Mouse (Mus musculus): Measurements from ENCODE around the gene Vps52.
"Not testable (repeated sequence)": the region's sequence is repeated elsewhere in the genome, so short reads cannot be mapped to it uniquely, and the experiment has no call there.

Vps52 gene

DNA sequence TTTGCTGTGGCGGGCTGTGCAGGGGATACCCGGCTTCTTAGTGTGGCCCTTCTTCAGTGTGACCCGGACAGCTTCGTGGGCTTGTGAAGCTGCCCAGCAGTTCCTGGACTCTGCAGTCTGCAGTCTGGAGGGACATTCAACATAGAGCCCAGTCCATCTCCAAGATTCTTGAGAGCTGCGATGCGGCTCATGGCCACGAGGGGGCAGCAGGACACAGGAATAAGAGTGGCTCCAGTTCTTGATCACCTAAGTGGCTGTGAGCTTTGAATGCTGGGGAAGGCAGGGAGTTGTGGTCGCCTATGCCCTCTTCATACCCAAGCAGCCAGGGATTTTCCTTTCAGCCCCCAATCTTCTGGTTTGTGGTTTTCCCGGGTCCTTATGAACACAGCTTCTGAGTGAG lies 12.9 kb downstream of the Vps52 start:
- peak; percentile 90 for DNase-seq (ENCODE audit: low spot score)

DNA sequence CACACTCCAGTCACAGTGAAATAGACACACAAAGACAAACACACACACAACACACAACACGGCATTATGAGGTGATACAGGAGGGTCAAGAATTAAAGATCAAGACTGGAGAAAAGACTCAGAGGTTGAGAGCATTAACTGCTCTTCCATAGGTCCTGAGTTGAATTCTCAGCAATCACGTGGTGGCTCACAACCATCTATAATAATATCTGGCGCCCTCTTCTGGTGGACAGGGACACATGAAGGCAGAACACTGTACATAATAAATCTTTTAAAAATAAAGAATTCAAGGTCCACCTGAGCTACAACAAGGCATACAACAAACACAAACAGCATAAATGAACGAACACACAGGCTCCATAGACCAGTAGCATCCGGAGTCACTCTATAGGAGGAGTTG lies 13.3 kb downstream of the Vps52 start:
- peak; percentile 80 for DNase-seq (ENCODE audit: low spot score)

DNA sequence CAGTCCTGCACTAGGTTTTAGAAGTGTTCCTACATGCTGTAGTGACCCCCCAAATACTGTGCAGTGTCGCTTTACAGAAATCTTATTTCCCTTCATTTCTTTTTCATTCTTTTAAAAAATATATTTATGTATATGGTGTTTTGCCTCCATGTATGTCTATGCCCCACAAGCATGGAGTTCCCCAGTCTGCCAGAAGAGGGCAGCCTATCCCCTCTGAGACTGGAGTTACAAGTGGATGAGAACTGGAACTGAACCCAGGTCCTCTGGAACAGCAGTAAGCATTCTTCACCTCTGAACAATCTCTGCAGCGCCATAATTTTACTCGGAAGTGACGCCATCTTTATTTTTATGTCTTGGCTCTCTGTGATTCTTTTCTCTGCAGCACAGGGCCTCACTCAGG lies 13.8 kb downstream of the Vps52 start:
- DNase-seq (ENCODE audit: low spot score), result no peak

DNA sequence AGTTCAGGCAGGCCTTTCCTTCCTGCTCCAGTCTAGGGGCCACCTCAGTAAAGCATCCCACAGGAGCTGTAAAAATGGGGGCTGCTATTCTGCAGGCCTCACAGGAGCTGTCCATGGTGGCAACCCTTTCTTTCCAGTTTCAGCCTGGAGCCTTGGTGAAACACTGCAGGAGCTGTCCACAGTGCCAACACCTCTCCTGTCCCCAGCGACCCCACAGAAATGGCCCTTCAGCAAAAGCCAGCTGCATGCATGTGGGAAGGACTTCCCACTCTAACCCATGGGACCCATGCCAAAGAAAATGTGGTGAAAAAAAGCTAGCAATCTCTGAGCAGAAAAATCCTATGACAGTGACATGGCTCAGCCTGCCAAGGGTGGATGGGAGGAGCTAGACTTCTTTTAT lies 17.1 kb downstream of the Vps52 start:
- DNase-seq (ENCODE audit: low spot score), result peak; percentile 71

DNA sequence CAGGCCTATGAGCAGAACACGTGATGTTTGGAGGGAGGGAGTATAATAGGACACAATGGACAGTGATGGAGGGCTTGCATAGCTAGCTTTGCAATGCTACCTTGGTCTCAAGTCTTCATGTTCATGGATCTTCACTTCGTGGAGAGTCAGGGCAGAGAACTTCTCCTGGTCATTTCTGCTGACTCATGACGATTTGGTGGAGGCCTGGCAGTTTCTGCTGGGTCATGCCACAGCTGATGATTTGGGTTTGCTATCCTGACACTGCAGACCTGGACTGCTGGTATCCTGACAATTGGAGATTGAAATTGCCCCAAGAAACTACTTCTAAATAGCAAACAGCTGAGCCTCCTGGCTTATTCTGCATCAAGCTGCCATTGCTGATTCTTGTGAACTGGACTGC lies 18.0 kb downstream of the Vps52 start:
- no peak for DNase-seq (ENCODE audit: low spot score)

DNA sequence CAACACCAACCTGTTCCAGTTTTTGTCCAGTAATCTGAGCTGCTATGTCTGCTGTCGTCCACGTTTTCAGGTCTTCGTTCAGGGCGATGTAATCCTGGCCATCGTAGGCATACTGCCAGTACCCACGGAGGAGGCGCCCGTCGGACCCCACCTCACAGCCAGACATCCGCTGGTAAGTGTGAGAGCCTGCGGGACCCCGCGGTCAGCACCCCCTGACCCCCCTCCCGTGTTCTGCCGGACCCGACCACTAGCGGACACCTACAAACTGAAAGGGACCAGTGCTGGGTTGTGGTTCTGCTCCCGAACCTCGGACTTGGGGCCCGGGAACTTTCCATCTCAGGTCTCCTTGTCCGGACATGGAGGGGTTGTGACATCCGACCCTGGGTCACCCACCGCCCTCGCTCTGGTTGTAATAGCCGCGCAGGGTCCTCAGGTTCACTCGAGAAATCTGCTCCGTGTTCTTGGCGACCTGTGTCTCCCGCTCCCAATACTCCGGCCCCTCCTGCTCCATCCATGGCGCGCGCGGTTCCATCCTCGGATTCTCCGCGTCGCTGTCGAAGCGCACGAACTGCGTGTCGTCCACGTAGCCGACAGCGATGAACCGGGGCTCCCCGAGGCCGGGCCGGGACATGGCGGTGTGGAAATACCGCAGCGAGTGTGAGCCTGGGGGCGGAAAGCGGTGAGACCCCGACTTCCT lies 22.4 kb downstream of the Vps52 start:
- no peak for DNase-seq (ENCODE audit: low spot score)

DNA sequence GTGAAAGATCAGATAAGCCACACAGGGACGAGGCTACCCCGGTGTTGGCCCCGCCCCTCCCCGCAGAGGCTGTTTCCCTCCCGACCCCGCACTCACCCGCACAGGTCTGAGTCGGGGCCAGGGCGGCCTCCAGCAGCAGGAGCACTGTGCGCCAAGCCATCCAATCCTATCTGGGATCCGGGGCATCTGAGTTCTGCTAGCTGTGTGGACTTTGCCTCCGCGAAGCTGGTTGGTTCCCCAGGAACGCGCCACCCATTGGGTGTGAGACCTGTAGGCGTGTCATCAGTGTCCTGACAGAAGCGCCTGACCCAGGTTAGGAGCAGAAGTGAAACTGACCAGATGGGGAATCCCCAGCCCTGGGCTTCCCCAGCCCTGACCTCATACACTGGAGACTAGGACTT lies 23.0 kb downstream of the Vps52 start:
- no peak for DNase-seq (ENCODE audit: low spot score)

DNA sequence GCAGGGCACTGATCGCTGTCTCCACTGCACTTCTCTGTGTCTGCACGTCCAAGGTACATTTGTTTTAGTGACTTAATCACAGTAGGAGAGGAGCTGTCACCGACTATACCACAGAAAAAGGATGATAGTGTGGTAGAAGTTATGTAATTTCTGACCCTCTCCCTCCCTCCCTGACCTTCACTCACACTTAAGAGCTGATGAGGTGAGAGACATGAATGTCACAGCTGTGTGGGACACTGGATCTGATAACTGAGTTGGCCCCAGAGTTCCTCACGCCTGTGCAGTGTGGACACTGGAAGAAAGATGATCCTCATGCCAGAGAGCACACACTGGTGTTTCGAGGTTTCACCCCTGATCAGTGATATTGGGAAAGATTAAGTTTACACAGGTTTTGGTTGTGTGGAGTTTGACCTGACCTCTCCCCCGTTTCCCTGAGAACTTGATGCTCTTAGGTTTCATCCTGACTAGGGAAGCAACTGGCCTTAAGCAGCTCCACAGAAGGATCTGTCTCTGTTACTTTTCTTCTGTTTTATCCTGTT lies 24.0 kb downstream of the Vps52 start:
- DNase-seq (ENCODE audit: low spot score), result no peak

DNA sequence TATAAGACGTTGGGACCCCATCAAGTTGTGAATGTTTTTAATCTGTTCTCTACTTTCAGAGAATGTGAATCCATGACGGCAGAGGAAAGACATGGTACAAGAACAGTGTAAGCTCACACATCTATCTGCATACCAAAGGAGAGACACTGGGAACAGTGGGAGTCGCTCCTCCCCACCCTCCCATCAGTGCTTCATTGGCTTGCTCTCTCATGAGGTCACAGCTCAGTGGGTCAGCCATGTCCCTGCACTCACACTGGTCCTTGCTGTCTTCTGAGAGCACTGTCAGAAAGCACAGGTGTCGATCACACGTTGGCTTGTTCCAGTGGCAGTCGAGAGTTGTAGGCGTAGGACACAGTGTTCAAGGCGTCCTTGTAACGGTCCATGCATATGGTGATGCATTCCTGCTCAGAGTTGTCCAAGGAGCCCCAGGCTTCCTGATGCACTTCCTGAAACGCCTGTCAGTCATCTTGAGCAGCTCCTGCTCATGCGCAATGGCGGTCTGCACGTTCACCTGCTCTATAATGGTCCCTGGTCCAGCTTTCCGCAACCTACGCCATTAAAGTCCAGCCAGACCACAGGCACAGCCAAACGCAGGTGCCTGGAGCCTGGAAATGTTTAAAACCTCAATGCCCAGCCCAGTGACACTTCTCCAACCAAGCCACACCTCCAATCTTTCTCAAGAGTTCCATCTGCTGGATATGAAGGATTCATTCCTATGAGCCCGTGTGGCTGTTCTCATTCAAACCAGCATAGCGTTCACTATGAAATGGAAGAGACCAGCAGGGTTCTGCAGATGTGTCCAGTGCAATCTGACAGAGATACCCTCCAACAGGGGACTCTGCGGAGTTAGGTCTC lies 24.8 kb downstream of the Vps52 start:
- DNase-seq (ENCODE audit: low spot score), result no peak

DNA sequence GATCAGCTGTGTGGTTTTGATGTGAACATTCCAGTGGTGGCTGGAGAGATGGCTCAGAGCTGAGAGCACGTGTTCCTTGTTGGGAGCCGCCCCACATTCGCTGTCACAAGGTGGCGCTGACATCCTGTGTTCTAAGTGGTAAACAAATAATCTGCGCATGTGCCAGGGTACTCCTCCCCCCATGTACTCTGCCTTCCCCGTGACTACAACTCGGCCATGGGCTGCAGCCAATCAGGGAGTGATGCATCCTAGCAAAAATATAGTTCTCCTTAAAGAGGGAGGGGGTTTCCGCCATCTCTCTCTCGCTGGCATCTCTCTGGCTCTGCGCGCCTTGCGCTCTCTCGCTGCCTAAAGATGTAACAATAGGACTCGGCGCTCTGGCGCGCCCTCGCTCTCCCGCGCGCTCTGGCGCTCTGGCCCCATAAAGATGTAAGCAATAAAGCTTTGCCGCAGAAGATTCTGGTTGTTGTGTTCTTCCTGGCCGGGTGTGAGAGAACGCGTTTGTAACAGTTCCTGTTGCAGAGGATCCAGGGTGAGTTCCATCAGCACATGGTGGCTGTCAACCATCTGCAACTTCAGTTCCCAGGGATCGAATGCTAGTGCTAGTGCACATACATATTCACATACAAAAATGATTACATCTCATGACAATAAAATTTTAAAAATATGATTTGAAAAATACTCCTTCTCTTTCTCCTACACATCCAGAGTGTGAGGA lies 25.7 kb downstream of the Vps52 start:
- not testable (repeated sequence) for DNase-seq (ENCODE audit: low spot score)

DNA sequence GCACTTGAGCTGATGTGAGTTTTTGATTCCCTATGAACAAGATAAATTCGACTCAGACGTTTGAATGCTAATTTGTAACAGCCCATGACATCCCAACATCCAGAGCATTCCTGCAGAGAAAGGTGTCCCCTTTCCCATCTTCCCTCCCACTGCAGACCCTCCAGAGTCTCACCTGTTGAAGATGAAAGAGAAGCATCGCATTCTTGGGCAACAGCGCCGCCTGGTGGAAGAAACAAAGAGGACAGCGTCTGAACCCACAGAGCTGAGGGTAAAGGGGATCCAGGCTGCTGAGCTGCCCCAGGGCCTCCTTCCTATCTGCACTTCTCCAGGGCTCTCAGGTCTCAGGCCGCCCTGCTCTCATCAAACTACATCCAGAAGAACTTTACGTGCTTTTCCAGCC lies 26.5 kb downstream of the Vps52 start:
- DNase-seq (ENCODE audit: low spot score), result not testable (repeated sequence)

DNA sequence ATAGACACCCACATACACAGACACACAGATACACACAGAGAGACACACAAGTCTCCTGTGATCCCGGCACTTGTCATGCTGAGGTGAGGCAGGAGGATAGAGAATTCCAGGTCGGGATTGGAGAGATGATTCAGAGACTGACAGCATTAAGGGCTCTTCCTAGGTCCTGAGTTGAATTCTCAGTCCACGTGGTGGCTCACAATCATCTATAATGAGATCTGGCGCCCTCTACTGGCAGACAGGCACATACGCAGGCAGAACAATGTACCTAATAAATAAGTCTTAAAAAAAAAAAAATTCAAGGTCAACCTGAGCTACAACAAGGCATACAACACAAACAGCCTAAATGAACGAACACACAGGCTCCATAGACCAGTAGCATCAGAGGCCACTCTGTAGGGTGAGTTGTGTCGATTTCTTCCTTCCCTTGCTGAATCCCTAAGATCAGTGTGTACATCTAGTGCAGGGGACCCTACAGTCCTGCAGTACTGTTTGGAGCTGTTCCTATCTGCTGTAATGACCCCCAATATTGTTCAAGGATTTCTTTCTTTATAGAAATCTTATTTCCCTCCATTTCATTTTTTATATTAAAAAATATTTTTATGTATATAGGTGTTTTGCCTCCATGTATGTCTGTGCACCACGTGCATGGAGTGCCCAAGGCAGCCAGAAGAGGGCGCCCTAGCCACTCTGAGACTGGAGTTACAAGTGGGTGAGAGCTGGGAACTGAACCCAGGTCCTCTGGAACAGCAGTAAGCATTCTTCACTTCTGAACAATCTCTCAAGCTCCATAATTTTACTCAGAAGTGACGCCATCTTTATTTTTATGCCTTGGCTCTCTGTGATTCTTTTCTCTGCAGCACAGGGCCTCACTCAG lies 36.4 kb downstream of the Vps52 start:
- peak; percentile 81 for DNase-seq (ENCODE audit: low spot score)

DNA sequence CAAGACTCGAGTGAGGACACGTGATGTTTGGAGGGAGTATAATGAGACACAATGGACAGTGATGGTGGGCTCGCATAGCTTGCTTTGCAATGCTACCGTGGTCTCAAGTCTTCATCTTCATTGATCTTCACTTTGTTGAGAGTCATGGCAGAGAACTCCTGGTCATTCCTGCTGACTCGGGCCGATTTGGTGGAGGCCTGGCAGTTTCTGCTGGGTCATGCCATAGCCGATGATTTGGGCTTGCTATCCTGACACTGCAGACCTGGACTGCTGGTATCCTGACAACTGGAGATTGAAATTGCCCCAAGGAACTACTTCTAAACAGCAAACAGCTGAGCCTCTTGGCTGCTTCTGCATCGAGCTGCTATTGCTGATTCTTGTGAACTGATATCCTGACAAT lies 39.3 kb downstream of the Vps52 start:
- no peak for DNase-seq (ENCODE audit: low spot score)

DNA sequence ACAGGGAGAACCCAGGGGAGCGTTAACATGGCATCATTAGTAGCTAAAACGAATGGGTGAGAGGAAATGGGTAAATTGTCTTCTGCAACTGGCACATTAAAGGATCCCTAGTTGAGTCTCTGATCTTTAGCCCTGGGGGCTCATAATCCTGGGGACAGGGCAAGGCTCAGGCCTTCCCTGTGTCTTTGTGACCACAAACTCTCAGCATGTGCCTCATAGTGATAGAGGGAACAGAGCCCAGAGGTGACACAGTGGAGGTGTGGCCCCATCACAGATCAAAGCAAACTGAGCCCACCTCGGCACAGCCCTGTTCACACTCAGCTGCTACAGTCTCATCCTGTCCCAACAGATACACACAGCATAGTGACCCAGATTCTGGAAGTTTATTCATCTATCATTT lies 40.0 kb downstream of the Vps52 start:
- DNase-seq (ENCODE audit: low spot score), result no peak

DNA sequence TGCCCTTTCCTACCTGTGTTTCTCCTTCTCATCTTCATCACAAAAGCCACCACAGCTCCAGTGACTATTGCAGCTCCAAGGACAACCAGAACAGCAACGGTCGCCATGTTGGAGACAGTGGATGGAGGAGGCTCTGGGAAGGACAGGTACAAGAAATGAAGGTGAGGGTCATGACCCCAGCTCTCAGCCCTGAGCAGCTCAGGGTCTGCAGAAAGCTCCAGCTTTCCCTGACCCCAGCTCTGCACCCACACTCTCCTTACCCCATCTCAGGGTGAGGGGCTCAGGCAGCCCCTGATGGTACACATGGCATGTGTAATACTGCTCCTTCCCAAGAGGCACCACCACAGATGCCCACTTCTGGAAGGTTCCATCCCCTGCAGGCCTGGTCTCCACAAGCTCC lies 41.4 kb downstream of the Vps52 start:
- DNase-seq (ENCODE audit: low spot score), result not testable (repeated sequence)

DNA sequence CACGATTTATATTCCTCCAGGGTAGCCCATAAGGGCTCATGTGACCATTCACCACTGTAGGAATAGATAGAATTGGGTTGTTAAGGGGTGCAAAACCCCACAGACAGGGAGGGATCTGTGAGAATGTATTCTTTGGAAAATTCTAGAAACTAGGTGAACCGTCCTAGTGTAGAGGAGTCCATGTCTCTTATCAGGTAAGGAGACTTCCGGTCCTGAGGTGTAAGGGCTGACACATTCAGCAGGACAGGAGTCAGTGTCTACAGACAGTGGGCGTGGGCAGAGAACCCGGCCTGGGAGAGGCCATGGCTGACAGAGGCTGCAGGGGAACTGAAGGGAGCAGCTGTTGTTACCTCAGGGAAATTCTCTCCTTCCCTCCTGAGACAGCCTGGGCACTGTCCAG lies 43.1 kb downstream of the Vps52 start:
- DNase-seq (ENCODE audit: low spot score), result not testable (repeated sequence)

DNA sequence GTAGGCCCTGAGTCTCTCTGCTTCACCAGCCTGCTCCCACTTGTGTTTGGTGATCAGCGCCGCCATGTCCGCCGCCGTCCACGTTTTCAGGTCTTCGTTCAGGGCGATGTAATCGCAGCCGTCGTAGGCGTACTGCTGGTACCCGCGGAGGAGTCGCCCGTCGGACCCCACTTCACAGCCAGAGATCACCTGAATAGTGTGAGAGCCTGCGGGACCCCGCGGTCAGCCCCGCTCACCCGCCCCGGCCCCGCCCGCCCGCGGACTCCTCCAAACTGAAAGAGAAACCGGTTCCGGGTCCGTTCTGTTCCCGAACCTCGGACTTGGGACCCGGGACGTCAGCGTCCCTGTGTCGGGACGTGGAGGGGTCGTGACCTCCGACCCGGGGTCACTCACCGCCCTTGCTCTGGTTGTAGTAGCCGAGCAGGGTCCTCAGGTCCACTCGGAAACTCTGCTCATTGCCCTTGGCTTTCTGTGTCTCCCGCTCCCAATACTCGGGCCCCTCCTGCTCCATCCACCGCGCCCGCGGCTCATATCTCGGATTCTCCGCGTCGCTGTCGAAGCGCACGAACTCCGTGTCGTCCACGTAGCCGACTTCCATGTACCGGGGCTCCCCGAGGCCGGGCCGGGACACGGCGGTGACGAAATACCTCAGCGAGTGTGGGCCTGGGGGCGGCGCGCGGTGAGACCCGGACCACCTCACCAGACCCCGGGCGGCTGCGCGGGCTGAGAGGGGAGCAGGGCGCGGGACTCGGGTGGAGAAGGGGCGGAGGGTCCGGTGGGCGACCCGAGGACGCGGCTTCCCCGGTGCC lies 43.9 kb downstream of the Vps52 start:
- no peak for DNase-seq (ENCODE audit: low spot score)

DNA sequence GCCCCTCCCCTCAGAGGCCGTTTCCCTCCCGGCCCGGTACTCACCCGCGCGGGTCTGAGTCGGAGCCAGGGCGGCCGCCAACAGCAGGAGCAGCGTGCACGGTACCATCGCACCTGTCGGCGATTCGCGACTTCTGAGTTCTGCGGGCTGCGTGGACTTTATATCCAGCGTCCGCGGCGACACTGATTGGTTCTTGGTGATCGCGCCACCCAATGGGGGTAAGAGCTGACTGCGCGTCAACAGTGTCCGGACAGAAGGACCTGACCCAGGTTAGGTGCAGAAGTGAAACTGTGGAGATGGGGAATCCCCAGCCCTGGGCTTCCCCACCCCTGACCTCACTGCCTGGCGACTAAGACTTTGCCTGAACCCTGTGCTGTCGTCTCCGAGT lies 44.5 kb downstream of the Vps52 start, which contains the start of gene H2-K1:
H2-K1 (minus strand) TSS at position 198 of the 388 bp plus-strand sequence.
- peak; percentile 89 for DNase-seq (ENCODE audit: low spot score)

DNA sequence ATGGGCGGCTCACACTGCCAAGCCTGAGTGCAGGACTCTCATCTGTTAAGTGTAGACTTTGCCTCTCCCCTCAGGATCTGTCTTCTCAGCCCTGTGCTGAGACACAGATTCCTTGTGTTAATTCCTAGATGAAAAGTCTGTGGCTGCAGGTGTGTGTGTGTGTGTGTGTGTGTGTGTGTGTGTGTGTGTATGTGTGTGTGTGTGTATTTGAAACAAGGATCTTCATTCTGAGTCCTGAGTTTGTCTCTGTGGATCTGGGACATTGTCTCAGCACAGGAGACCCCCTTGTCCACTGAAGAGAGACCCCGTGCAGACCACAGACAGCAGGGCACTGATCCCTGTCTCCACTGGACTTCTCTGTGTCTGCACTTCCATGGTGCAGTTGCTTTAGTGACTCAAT lies 45.2 kb downstream of the Vps52 start:
- not testable (repeated sequence) for DNase-seq (ENCODE audit: low spot score)

DNA sequence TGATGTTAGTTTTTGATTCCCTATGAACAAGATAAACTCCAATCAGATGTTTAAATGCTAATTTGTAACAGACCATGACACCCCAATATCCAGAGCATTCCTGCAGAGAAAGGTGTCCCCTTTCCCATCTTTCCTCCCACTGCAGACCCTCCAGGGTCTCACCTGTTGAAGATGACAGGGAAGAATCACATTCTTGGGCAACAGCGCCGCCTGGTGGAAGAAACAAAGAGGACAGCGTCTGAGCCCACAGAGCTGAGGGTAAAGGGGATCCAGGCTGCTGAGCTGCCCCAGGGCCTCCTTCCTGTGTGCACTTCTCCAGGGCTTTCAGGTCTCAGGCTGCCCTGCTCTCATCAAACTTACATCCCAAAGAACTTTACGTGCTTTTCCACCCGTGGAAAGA lies 47.8 kb downstream of the Vps52 start:
- DNase-seq (ENCODE audit: low spot score), result no peak

DNA sequence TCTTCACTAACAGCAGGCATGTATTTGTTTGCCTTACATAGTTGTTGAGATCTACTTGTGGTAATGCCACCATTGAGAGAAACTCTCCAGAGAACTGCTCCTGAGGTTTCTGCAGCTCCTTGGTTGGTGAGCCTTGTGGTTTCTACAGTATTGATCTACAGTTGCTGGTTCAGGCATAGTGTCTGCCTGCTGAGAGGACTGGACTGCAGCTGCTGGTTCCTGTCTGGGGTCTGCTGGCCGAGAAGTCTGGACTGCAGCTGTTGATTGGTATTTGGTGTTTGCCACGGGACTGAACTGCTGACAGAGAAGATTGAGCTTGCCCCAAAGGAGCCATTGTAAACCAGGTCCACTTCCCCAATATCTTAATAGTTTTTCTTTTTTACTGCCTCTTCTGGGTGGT lies 51.0 kb downstream of the Vps52 start:
- DNase-seq (ENCODE audit: low spot score), result no peak

Measured in adipocyte (in vitro differentiated cells).